Mouse (Mus musculus): ENCODE results near the gene Olfr262. TPM values are rescaled to one million over a fixed set of nuclear protein-coding genes. Genes with fewer than 3 reads are reported as not detected.

Gene Olfr262
- 0.71 TPM for polyA plus RNA-seq (2014; fragmentation: Illumina TruSeq; extraction: RNeasy Lipid Tissue Mini Kit (QIAGEN cat#74804); ENCODE audit: low read depth, low replicate concordance)

DNA sequence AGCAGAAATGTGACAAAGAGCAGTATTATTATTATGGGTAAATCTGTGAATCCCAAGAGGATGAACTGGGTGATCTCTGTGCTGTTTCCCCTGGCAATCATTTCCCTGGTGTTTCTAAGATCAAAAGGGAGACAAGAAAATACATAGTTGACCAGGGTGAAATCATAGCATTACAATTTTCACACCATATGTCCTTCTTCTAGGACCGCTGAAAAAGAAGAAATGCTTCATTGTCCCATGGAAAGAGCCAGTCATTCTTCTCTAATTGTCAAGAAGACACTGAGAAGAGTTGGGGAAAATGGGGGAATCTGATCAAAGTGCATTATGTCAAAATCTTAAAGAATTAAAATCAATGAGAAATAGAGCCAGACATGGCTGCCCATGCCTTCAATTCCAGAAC is at the start of gene Olfr262:
Gene Olfr262 (minus strand): TSS at position 101 of the 400 bp plus-strand sequence.

DNA sequence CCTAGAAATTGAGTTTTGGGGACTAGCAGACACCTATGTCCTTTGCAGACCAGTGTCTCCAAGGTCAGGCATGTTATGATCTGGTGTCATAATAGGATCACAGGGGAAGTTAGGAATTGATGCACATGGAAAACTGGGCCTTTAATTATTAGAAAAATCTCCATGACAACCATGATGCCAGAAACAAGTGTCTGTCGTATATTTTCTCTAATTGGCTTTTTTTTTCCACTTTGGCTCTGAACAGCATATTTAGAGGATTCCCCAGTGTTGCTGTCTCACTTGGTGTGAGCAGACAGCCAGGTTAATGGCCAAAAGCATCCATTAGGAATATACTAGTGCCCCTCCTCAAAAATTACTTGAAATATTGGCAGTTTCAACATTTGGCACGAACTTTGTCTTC is 38.1 kb upstream of the Olfr262 start, which contains the start of gene Olfr1434:
Gene Olfr1434 (plus strand): TSS at position 301 of the 400 bp plus-strand sequence.

GRCm38 (mm10) chr19:12260732-12261131 is 19.3 kb upstream of the Olfr262 start, which contains the start of gene Olfr235:
Olfr235 (plus strand) TSS chr19:12261032.

GRCm38 (mm10) chr19:12232496-12232895 is 9.0 kb downstream of the Olfr262 start, which contains the start of gene Olfr1432:
Olfr1432 (minus strand) TSS chr19:12232596.

DNA sequence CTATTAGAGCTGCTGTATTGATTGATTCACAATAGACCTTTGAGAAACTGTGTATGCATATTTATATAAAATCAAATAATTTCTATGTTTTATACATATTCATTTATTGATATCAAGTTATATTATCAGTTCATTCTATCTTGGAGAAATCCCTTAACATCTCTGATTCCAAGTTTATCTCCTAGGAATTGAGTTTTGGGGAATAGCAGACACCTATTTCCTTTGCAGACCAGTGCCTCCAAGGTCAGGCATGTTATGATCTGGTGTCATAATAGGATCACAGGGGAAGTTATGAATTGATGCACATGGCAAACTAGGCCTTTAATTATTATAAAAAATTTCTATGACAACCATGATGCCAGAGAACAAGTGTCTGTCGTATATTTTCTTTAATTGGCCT is 41.1 kb downstream of the Olfr262 start, which contains the start of gene Olfr1431:
Gene Olfr1431 (plus strand): TSS at position 301 of the 400 bp plus-strand sequence.

Other genes with a start within 250 kb of the Olfr262 start
- not detected for gene Olfr1423, start 200.3 kb downstream of the Olfr262 start, polyA plus RNA-seq (2014; fragmentation: Illumina TruSeq; extraction: RNeasy Lipid Tissue Mini Kit (QIAGEN cat#74804); ENCODE audit: low read depth, low replicate concordance)
- 0.11 TPM for gene Olfr1424, start 179.0 kb downstream of the Olfr262 start, polyA plus RNA-seq (2014; fragmentation: Illumina TruSeq; extraction: RNeasy Lipid Tissue Mini Kit (QIAGEN cat#74804); ENCODE audit: low read depth, low replicate concordance)
- not detected for gene Olfr1425, start 163.9 kb downstream of the Olfr262 start, polyA plus RNA-seq (2014; fragmentation: Illumina TruSeq; extraction: RNeasy Lipid Tissue Mini Kit (QIAGEN cat#74804); ENCODE audit: low read depth, low replicate concordance)
- gene Olfr1426, start 149.6 kb downstream of the Olfr262 start, polyA plus RNA-seq (2014; fragmentation: Illumina TruSeq; extraction: RNeasy Lipid Tissue Mini Kit (QIAGEN cat#74804); ENCODE audit: low read depth, low replicate concordance) = not detected
- gene Olfr1427, start 138.3 kb downstream of the Olfr262 start, polyA plus RNA-seq (2014; fragmentation: Illumina TruSeq; extraction: RNeasy Lipid Tissue Mini Kit (QIAGEN cat#74804); ENCODE audit: low read depth, low replicate concordance) = not detected
- gene Olfr1428, start 125.8 kb downstream of the Olfr262 start, polyA plus RNA-seq (2014; fragmentation: Illumina TruSeq; extraction: RNeasy Lipid Tissue Mini Kit (QIAGEN cat#74804); ENCODE audit: low read depth, low replicate concordance) = not detected
- gene Olfr76, start 118.5 kb downstream of the Olfr262 start, polyA plus RNA-seq (2014; fragmentation: Illumina TruSeq; extraction: RNeasy Lipid Tissue Mini Kit (QIAGEN cat#74804); ENCODE audit: low read depth, low replicate concordance) = 0.17 TPM
- 0.10 TPM for gene Olfr1555-ps1, start 71.5 kb downstream of the Olfr262 start, polyA plus RNA-seq (2014; fragmentation: Illumina TruSeq; extraction: RNeasy Lipid Tissue Mini Kit (QIAGEN cat#74804); ENCODE audit: low read depth, low replicate concordance)
- not detected for gene Olfr1431, start 41.0 kb downstream of the Olfr262 start, polyA plus RNA-seq (2014; fragmentation: Illumina TruSeq; extraction: RNeasy Lipid Tissue Mini Kit (QIAGEN cat#74804); ENCODE audit: low read depth, low replicate concordance)
- 0.22 TPM for gene Olfr1432, start 9.1 kb downstream of the Olfr262 start, polyA plus RNA-seq (2014; fragmentation: Illumina TruSeq; extraction: RNeasy Lipid Tissue Mini Kit (QIAGEN cat#74804); ENCODE audit: low read depth, low replicate concordance)
- not detected for gene Olfr235, start 19.4 kb upstream of the Olfr262 start, polyA plus RNA-seq (2014; fragmentation: Illumina TruSeq; extraction: RNeasy Lipid Tissue Mini Kit (QIAGEN cat#74804); ENCODE audit: low read depth, low replicate concordance)
- gene Olfr1434, start 38.2 kb upstream of the Olfr262 start, polyA plus RNA-seq (2014; fragmentation: Illumina TruSeq; extraction: RNeasy Lipid Tissue Mini Kit (QIAGEN cat#74804); ENCODE audit: low read depth, low replicate concordance) = not detected
- not detected for gene Olfr1436, start 57.5 kb upstream of the Olfr262 start, polyA plus RNA-seq (2014; fragmentation: Illumina TruSeq; extraction: RNeasy Lipid Tissue Mini Kit (QIAGEN cat#74804); ENCODE audit: low read depth, low replicate concordance)
- gene Olfr1437, start 83.4 kb upstream of the Olfr262 start, polyA plus RNA-seq (2014; fragmentation: Illumina TruSeq; extraction: RNeasy Lipid Tissue Mini Kit (QIAGEN cat#74804); ENCODE audit: low read depth, low replicate concordance) = not detected
- gene Olfr1438-ps1, start 94.3 kb upstream of the Olfr262 start, polyA plus RNA-seq (2014; fragmentation: Illumina TruSeq; extraction: RNeasy Lipid Tissue Mini Kit (QIAGEN cat#74804); ENCODE audit: low read depth, low replicate concordance) = not detected
- gene Olfr1440, start 145.6 kb upstream of the Olfr262 start, polyA plus RNA-seq (2014; fragmentation: Illumina TruSeq; extraction: RNeasy Lipid Tissue Mini Kit (QIAGEN cat#74804); ENCODE audit: low read depth, low replicate concordance) = not detected
- gene Olfr1441, start 175.8 kb upstream of the Olfr262 start, polyA plus RNA-seq (2014; fragmentation: Illumina TruSeq; extraction: RNeasy Lipid Tissue Mini Kit (QIAGEN cat#74804); ENCODE audit: low read depth, low replicate concordance) = not detected
- gene Pfpl, start 186.2 kb upstream of the Olfr262 start, polyA plus RNA-seq (2014; fragmentation: Illumina TruSeq; extraction: RNeasy Lipid Tissue Mini Kit (QIAGEN cat#74804); ENCODE audit: low read depth, low replicate concordance) = 0.15 TPM
- gene Mpeg1, start 219.1 kb upstream of the Olfr262 start, polyA plus RNA-seq (2014; fragmentation: Illumina TruSeq; extraction: RNeasy Lipid Tissue Mini Kit (QIAGEN cat#74804); ENCODE audit: low read depth, low replicate concordance) = 17.7 TPM